Mouse (Mus musculus) layer of hippocampus, adult 8-10 months (tissue): ENCODE measurements around the gene Smcp. TPM values are rescaled to one million over a fixed set of nuclear protein-coding genes. Genes with fewer than 3 reads are reported as not detected.

Source experiments
- DNase-seq, 2 experiments: peaks; one replicate each; pipeline ENCODE4 v3.0.0; 2022; ENCODE audit warnings: low spot score in 2 of 2
- total RNA-seq, 4 experiments: library from RNA; stranded (reverse); gene quantifications; 2 replicates each; pipeline ENCODE4 v1.2.4; 2022

Smcp gene
- not detected for total RNA-seq

GRCm38 (mm10) chr3:92588858-92589257 lies at the start of gene Smcp:
Smcp (minus strand) TSS chr3:92588997.
- no peak for DNase-seq

GRCm38 (mm10) chr3:92638653-92638991 lies 49.8 kb upstream of the Smcp start:
- DNase-seq, result no peak

GRCm38 (mm10) chr3:92637745-92638652 lies 49.2 kb upstream of the Smcp start:
- no peak for DNase-seq

- DNase-seq, result no peak
Measured at GRCm38 (mm10) chr3:92621560-92621959, 32.8 kb upstream of the Smcp start, which contains the start of gene Lce6a. Lce6a (minus strand) TSS chr3:92621660.

GRCm38 (mm10) chr3:92609804-92610203 lies 21.0 kb upstream of the Smcp start:
- DNase-seq, result no peak

- DNase-seq, result no peak
Measured at GRCm38 (mm10) chr3:92607392-92607791, 18.6 kb upstream of the Smcp start, which contains the start of gene 2210017I01Rik. 2210017I01Rik (minus strand) TSS chr3:92607492.

GRCm38 (mm10) chr3:92602169-92602568 lies 13.4 kb upstream of the Smcp start:
- DNase-seq, result no peak

GRCm38 (mm10) chr3:92600456-92600855 lies 11.7 kb upstream of the Smcp start:
- no peak for DNase-seq

- DNase-seq, result no peak
Measured at GRCm38 (mm10) chr3:92599973-92600372, 11.2 kb upstream of the Smcp start.

GRCm38 (mm10) chr3:92598429-92598828 lies 9.6 kb upstream of the Smcp start:
- no peak for DNase-seq

- DNase-seq, result no peak
Measured at GRCm38 (mm10) chr3:92587190-92587589, 1.6 kb downstream of the Smcp start.

GRCm38 (mm10) chr3:92585055-92585454 lies 3.7 kb downstream of the Smcp start:
- DNase-seq, result no peak

- DNase-seq, result no peak
Measured at GRCm38 (mm10) chr3:92583164-92583826, 5.5 kb downstream of the Smcp start.

GRCm38 (mm10) chr3:92579508-92579907 lies 9.3 kb downstream of the Smcp start:
- DNase-seq, result no peak

GRCm38 (mm10) chr3:92578652-92579413 lies 10.0 kb downstream of the Smcp start:
- DNase-seq, result no peak

GRCm38 (mm10) chr3:92573449-92574041 lies 15.3 kb downstream of the Smcp start, which contains the start of gene Ivl:
Ivl (minus strand) TSS chr3:92573735.
- DNase-seq, result no peak

GRCm38 (mm10) chr3:92572514-92573155 lies 16.2 kb downstream of the Smcp start:
- no peak for DNase-seq

- DNase-seq, result no peak
Measured at GRCm38 (mm10) chr3:92568752-92569151, 20.0 kb downstream of the Smcp start.

- DNase-seq, result no peak
Measured at GRCm38 (mm10) chr3:92565418-92565817, 23.4 kb downstream of the Smcp start.

GRCm38 (mm10) chr3:92534411-92534810 lies 54.4 kb downstream of the Smcp start, which contains the start of gene 2310046K23Rik:
2310046K23Rik (minus strand) TSS chr3:92534511.
- no peak for DNase-seq
